Mouse (Mus musculus): ENCODE measurements around the gene Wdr61.
"Not testable (repeated sequence)": the region's sequence is repeated elsewhere in the genome, so short reads cannot be mapped to it uniquely, and the experiment has no call there.

The Wdr61 gene

GRCm38 (mm10) chr9:54726315-54726714 is 8.0 kb downstream of the Wdr61 start:
- DNase-seq = no peak

DNA sequence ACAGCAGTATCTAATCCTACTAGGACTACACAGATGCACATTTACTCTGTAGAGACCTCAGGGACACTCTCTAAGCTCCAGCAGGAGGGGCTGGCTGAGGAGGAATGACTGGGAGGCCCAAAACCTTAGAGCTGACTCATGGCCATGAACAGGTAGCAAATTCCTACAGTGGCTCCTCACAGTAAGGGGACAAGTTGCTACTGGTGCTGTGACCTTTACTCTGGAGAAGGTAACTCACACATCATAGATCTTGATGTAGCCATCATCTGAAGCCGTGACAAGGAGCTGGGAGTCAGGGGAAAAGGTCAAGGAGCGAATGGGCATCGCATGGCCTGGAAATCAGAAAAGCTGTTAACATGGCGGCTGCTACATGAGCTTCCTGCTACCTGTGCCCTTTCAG is 11.7 kb downstream of the Wdr61 start:
- DNase-seq = no peak

- no peak for DNase-seq
These were observed 12.2 kb downstream of the Wdr61 start for GRCm38 (mm10) chr9:54722156-54722555.

- no peak for DNase-seq
These were observed 16.8 kb downstream of the Wdr61 start for GRCm38 (mm10) chr9:54717527-54717926.

- DNase-seq = no peak
These were observed 18.5 kb downstream of the Wdr61 start for GRCm38 (mm10) chr9:54715776-54716175.

- DNase-seq = no peak
These were observed 26.2 kb downstream of the Wdr61 start for GRCm38 (mm10) chr9:54708085-54708484.

DNA sequence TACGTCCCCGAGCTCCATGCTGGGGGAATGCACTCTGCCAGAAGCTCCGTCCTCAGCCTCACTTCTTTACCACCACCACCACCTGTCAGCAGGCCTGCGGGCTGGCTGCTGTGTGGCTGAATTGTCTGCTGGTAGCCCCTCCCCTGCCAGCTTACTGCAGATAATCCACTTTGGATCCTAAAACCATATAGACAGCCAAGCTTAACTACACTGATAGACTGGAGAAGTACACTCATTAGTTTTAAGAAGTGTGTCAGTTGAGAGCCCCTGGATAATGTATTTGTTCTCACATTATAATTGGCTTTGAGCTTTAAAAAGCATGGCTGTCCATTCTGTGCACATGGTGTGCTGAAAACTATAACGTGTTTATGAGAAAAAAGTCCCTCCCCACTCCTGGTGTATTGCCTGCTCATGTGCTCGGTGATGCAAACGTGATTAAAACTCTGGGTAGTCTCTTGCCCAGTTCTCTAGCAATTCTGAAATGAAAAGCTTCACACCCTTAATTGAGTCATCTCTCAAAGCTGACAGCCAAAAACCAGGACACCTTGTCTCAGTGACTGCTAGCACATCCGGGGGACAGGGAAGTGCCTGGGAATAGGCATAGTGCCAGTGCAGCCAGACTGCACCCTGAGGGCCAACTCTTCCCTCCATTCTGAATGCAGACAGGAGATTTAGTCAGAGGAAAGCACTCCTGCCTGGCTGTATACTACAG is 26.9 kb downstream of the Wdr61 start:
- DNase-seq = peak; percentile 38

GRCm38 (mm10) chr9:54705561-54705960 is 28.8 kb downstream of the Wdr61 start:
- no peak for DNase-seq

DNA sequence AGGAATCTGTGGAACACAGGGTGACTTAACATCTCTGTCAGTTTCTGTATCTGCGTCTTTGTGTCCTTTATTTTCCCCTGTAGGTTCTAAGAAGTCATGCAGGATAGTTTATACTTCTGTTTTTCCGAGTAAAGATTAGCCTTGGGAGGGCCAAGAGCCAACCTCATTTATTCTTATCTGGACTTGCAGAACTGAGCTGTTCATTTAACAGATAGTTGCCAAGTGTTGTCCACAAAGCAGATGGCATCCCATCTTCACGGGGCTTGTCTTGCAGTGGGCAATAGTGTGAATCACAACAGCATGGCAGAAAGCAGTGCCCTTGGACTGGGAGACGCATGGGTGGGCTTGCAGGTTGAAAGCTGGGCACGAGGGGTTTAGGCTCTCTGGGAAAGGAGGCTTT is 30.0 kb downstream of the Wdr61 start:
- DNase-seq = no peak

DNA sequence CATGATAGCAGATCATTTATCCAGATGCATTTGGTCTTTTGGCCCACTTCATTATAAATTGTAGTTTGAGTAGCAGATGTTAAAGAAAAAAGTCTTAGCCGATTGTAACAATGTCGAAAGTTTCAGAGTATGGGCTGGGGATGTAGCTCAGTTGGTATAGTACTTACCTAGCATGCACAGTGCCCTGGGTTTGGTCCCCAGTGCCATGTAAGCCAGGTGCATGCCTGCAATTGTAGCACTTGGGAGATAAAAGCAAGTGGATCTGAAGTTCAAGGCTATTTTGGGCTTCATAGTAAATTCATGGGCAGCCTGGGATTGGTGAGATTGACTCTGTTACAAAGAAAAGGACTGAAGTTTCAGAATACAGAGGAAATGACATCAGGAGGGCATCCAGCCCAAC is 31.7 kb downstream of the Wdr61 start:
- no peak for DNase-seq

DNA sequence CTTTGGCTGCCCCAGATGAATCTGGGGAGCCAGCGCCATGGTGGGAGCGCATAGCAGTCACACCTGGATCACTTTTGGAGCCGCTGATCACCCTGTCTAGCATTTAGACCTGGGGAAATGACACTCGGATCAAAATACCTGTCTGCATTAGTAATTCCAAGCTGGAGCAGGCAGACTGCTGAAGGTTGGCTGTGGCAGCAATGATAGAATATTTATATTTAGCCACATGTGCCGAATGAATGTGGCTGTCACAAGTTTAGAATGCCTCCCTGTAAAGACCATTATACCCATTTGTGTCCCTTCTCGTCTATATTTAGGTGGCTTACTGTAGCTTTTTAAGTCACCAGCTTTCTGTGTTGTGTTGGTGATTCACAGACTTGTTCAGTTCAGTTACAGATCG is 33.6 kb downstream of the Wdr61 start:
- DNase-seq = no peak

DNA sequence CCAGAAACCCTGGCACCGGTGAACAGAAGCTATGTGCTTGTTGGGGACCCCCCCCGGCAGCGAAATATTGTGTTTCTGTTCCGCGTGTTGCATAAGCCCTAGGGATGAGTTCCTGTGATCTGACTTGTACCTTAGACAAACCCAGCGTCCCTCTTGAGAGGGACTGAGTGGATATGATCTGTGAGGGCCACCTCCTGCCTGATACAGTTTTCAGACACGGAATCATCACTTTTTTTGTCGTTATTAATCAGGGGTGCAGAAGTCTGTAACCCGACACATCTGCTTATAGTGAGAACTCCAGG is 34.2 kb downstream of the Wdr61 start:
- peak; percentile 64 for DNase-seq

- DNase-seq = peak; percentile 81
These were observed 34.8 kb downstream of the Wdr61 start for GRCm38 (mm10) chr9:54699345-54700173.

- no peak for DNase-seq
These were observed 35.3 kb downstream of the Wdr61 start for GRCm38 (mm10) chr9:54699087-54699344.

GRCm38 (mm10) chr9:54698318-54699086 is 35.8 kb downstream of the Wdr61 start, which contains the start of gene Dnaja4:
Gene Dnaja4, plus strand, starts transcription at chr9:54698873.
- no peak for DNase-seq

DNA sequence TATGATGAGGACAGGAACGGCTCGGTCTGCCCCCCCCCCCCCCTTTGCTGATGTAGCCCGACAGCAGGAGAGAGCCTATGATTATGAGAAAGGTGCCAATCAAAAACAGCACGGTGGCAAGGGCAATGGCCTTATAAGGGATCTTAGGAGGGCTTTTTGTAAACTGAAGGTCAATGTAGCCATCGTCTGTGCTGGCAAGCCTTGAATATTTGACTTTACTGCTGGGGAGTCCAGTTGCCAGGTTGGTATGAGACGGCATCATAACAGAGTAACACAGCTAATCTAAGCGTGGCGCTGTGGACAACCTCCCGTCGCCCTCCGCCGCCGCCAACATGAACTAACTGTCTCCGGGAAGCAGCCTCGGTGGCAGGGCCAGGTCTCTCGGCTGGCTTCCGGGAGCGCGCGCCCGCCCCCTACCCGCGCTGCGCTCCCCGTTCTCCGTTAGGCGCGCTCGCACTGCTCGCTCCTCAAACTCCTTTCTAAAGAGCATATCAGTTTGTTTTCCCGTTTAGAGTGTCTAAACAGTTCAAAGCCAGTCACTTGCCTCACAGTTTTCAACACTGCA is 43.0 kb downstream of the Wdr61 start:
- DNase-seq = not testable (repeated sequence)

DNA sequence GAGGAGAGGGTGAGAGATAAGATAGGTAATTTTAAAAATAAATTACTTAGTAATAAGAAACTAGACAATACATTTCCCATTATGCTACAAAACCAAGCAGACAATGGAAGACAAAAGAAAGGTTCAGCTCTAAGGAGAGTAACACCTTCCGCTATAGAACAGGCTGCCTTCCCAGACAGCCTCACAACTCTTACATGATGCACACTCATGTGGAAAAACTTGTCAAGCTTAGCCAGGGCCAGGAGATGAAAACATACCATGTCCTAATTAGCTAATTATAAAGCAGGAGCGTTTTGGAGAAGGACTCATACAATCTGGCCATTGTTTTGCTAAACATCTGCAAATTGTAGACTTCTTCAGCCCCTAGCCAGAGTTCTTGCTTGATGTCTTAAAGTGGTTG is 43.6 kb downstream of the Wdr61 start:
- DNase-seq = not testable (repeated sequence)

DNA sequence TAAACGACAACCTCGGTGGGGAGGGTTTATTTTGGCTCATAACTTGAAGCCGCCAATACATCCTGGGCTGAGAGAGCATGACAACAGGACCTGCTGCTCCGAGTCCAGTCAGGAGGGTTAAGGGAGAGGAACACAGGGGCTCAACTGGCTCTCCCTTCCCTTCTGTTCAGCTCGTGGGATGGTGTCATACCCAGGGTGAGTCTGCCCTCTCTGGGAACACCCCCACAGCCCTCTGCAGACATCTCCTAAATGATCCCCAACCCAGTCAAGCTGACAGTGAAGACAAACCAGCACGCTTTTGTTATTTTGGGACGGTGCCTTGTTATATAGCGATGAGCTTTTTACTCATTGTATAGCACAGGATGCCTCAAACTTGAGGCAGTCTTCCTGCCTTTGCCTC is 44.9 kb downstream of the Wdr61 start:
- DNase-seq = no peak

- DNase-seq = no peak
These were observed 46.8 kb downstream of the Wdr61 start for GRCm38 (mm10) chr9:54687246-54688236.

GRCm38 (mm10) chr9:54683814-54684605 is 50.3 kb downstream of the Wdr61 start:
- DNase-seq = no peak

DNA sequence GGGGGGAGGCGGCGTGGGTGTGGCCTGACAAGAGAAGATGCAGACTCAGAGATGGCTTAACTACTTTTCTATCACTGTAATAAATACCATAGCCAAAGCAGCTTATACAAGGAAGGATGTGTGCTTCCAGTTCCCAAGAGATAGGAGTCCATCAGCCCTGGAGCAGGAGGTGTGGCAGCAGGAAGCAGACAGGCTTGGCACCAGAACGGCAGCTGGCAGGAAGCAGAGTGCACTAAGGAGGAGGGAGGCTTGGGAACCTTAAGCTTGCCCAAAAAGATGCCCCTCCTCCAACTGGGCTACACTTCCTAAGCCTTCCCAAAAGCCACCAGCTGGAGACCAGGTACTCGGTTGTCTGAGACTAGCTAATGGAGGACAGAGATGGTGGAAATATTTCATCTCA is 51.5 kb downstream of the Wdr61 start:
- DNase-seq = peak; percentile 85
